Mouse (Mus musculus): ENCODE data around the gene Dxo. TPM values are rescaled to one million over a fixed set of nuclear protein-coding genes. Genes with fewer than 3 reads are reported as not detected.
"Not testable (repeated sequence)": the region's sequence is repeated elsewhere in the genome, so short reads cannot be mapped to it uniquely, and the experiment has no call there.

The Dxo gene
- 65.3 and 68.1 TPM in 2 replicates for polyA plus RNA-seq (2014; fragmentation: Nextera tagmentation; extraction: Ambion mirVana)

- Histone ChIP-seq H3K4me2 (ENCODE audit: low read depth, low read length) (peak within 1 kb of the TSS; percentile 92), H3K9ac (replicated peaks; ENCODE audit: low read length) (peak within 1 kb of the TSS; percentile 71), H3K9me3 (replicated peaks; ENCODE audit: control insufficient read depth, low read length) (no peaks in the 10 kb centered on the region), H3K4me3 (ENCODE audit: low read depth, low read length) (peak within 1 kb of the TSS; percentile 61), H3K27ac (replicated peaks; ENCODE audit: low read depth, low read length) (peak within 1 kb of the TSS; percentile 35), H3K36me3 (replicated peaks; ENCODE audit: control insufficient read depth, insufficient read depth, low read depth, low read length) (no peaks in the 10 kb centered on the region; the same call in 1 of the 2 replicates), H3K4me1 (ENCODE audit: control insufficient read depth, insufficient read depth, low read length) (no peaks in the 10 kb centered on the region; the same call in none of the 2 replicates), H3K27me3 (ENCODE audit: control insufficient read depth, insufficient read depth, low read length) (no peaks in the 10 kb centered on the region)
- peak; percentile 98 for DNase-seq (ENCODE audit: low spot score)
- 0% methylated on average over 40 of the region's 40 CpGs for WGBS
- peak; percentile 91 for ATAC-seq (replicated peaks; ENCODE audit: insufficient number of reproducible peaks, low FRiP score, low TSS enrichment, low read depth)
Measured at GRCm38 (mm10) chr17:34836856-34837221, at the start of gene Dxo, which contains the start of gene Stk19. Dxo (plus strand) TSS chr17:34837019. Stk19 (minus strand) TSS chr17:34836945.

GRCm38 (mm10) chr17:34795016-34795415 is 41.8 kb upstream of the Dxo start:
- no peaks in the 10 kb centered on the region for H3K27me3 ChIP-seq (ENCODE audit: control insufficient read depth, insufficient read depth, low read length)
- no peak for ATAC-seq (replicated peaks; ENCODE audit: insufficient number of reproducible peaks, low FRiP score, low TSS enrichment, low read depth)
- no peak overlapping the region for H3K27ac ChIP-seq (replicated peaks; ENCODE audit: low read depth, low read length)
- H3K9me3 ChIP-seq (replicated peaks; ENCODE audit: control insufficient read depth, low read length), result no peaks in the 10 kb centered on the region
- WGBS, result 87% methylated on average over 10 of the region's 10 CpGs
- H3K4me1 ChIP-seq (ENCODE audit: control insufficient read depth, insufficient read depth, low read length), result no peaks in the 10 kb centered on the region
- H3K36me3 ChIP-seq (replicated peaks; ENCODE audit: control insufficient read depth, insufficient read depth, low read depth, low read length), result no peaks in the 10 kb centered on the region
- DNase-seq (ENCODE audit: low spot score), result no peak
- no peak overlapping the region for H3K9ac ChIP-seq (replicated peaks; ENCODE audit: low read length)
- no peak overlapping the region for H3K4me3 ChIP-seq (ENCODE audit: low read depth, low read length)
- H3K4me2 ChIP-seq (ENCODE audit: low read depth, low read length), result no peak overlapping the region

- WGBS, result 65% methylated on average over 9 of the region's 9 CpGs
- no peaks in the 10 kb centered on the region for H3K4me1 ChIP-seq (ENCODE audit: control insufficient read depth, insufficient read depth, low read length)
- DNase-seq (ENCODE audit: low spot score) (peak; percentile 47), ATAC-seq (replicated peaks; ENCODE audit: insufficient number of reproducible peaks, low FRiP score, low TSS enrichment, low read depth) (no peak)
- H3K9ac ChIP-seq (replicated peaks; ENCODE audit: low read length), result no peak overlapping the region
- H3K4me3 ChIP-seq (ENCODE audit: low read depth, low read length), result no peak overlapping the region
- no peaks in the 10 kb centered on the region for H3K9me3 ChIP-seq (replicated peaks; ENCODE audit: control insufficient read depth, low read length)
- no peak overlapping the region for H3K27ac ChIP-seq (replicated peaks; ENCODE audit: low read depth, low read length)
- no peaks in the 10 kb centered on the region for H3K27me3 ChIP-seq (ENCODE audit: control insufficient read depth, insufficient read depth, low read length)
- no peak overlapping the region for H3K4me2 ChIP-seq (ENCODE audit: low read depth, low read length)
- H3K36me3 ChIP-seq (replicated peaks; ENCODE audit: control insufficient read depth, insufficient read depth, low read depth, low read length), result no peaks in the 10 kb centered on the region
Measured at GRCm38 (mm10) chr17:34795633-34796032, 41.2 kb upstream of the Dxo start.

GRCm38 (mm10) chr17:34796311-34797140 is 40.3 kb upstream of the Dxo start:
- DNase-seq (ENCODE audit: low spot score) (no peak), ATAC-seq (replicated peaks; ENCODE audit: insufficient number of reproducible peaks, low FRiP score, low TSS enrichment, low read depth) (no peak)
- Histone ChIP-seq H3K4me2 (ENCODE audit: low read depth, low read length) (no peak overlapping the region), H3K27me3 (ENCODE audit: control insufficient read depth, insufficient read depth, low read length) (no peaks in the 10 kb centered on the region), H3K4me1 (ENCODE audit: control insufficient read depth, insufficient read depth, low read length) (no peaks in the 10 kb centered on the region), H3K9ac (replicated peaks; ENCODE audit: low read length) (no peak overlapping the region), H3K36me3 (replicated peaks; ENCODE audit: control insufficient read depth, insufficient read depth, low read depth, low read length) (no peaks in the 10 kb centered on the region), H3K9me3 (replicated peaks; ENCODE audit: control insufficient read depth, low read length) (no peaks in the 10 kb centered on the region), H3K27ac (replicated peaks; ENCODE audit: low read depth, low read length) (no peak overlapping the region), H3K4me3 (ENCODE audit: low read depth, low read length) (no peak overlapping the region)
- 82% methylated on average over 8 of the region's 8 CpGs for WGBS

GRCm38 (mm10) chr17:34797211-34797995 is 39.4 kb upstream of the Dxo start:
- not testable (repeated sequence) for ATAC-seq (replicated peaks; ENCODE audit: insufficient number of reproducible peaks, low FRiP score, low TSS enrichment, low read depth); H3K9ac ChIP-seq (replicated peaks; ENCODE audit: low read length); H3K36me3 ChIP-seq (replicated peaks; ENCODE audit: control insufficient read depth, insufficient read depth, low read depth, low read length); H3K27me3 ChIP-seq (ENCODE audit: control insufficient read depth, insufficient read depth, low read length); DNase-seq (ENCODE audit: low spot score); H3K4me1 ChIP-seq (ENCODE audit: control insufficient read depth, insufficient read depth, low read length); H3K9me3 ChIP-seq (replicated peaks; ENCODE audit: control insufficient read depth, low read length); H3K4me3 ChIP-seq (ENCODE audit: low read depth, low read length); H3K4me2 ChIP-seq (ENCODE audit: low read depth, low read length); H3K27ac ChIP-seq (replicated peaks; ENCODE audit: low read depth, low read length)
- 91% methylated on average over 10 of the region's 10 CpGs for WGBS

GRCm38 (mm10) chr17:34798071-34798470 is 38.7 kb upstream of the Dxo start:
- H3K4me1 ChIP-seq (ENCODE audit: control insufficient read depth, insufficient read depth, low read length); H3K27ac ChIP-seq (replicated peaks; ENCODE audit: low read depth, low read length); DNase-seq (ENCODE audit: low spot score); H3K27me3 ChIP-seq (ENCODE audit: control insufficient read depth, insufficient read depth, low read length); H3K9me3 ChIP-seq (replicated peaks; ENCODE audit: control insufficient read depth, low read length); ATAC-seq (replicated peaks; ENCODE audit: insufficient number of reproducible peaks, low FRiP score, low TSS enrichment, low read depth); H3K9ac ChIP-seq (replicated peaks; ENCODE audit: low read length); H3K4me3 ChIP-seq (ENCODE audit: low read depth, low read length); H3K36me3 ChIP-seq (replicated peaks; ENCODE audit: control insufficient read depth, insufficient read depth, low read depth, low read length); H3K4me2 ChIP-seq (ENCODE audit: low read depth, low read length): not testable (repeated sequence)
- WGBS, result 85% methylated on average over 6 of the region's 7 CpGs

GRCm38 (mm10) chr17:34798866-34799530 is 37.8 kb upstream of the Dxo start:
- ATAC-seq (replicated peaks; ENCODE audit: insufficient number of reproducible peaks, low FRiP score, low TSS enrichment, low read depth) (no peak), DNase-seq (ENCODE audit: low spot score) (no peak)
- Histone ChIP-seq H3K4me2 (ENCODE audit: low read depth, low read length) (no peak overlapping the region), H3K9ac (replicated peaks; ENCODE audit: low read length) (no peak overlapping the region), H3K27me3 (ENCODE audit: control insufficient read depth, insufficient read depth, low read length) (no peaks in the 10 kb centered on the region), H3K4me1 (ENCODE audit: control insufficient read depth, insufficient read depth, low read length) (no peaks in the 10 kb centered on the region), H3K9me3 (replicated peaks; ENCODE audit: control insufficient read depth, low read length) (no peaks in the 10 kb centered on the region), H3K36me3 (replicated peaks; ENCODE audit: control insufficient read depth, insufficient read depth, low read depth, low read length) (no peaks in the 10 kb centered on the region), H3K27ac (replicated peaks; ENCODE audit: low read depth, low read length) (no peak overlapping the region), H3K4me3 (ENCODE audit: low read depth, low read length) (no peak overlapping the region)
- WGBS, result 91% methylated on average over 13 of the region's 17 CpGs

Measured in embryonic facial prominence, embryonic 11.5 days (tissue).